Mouse (Mus musculus): ENCODE results near the gene Dpep2nb. TPM values are rescaled to one million over a fixed set of nuclear protein-coding genes. Genes with fewer than 3 reads are reported as not detected.

Gene Dpep2nb
- not detected in 2 replicates for polyA plus RNA-seq (2012; rRNA removed)

DNA sequence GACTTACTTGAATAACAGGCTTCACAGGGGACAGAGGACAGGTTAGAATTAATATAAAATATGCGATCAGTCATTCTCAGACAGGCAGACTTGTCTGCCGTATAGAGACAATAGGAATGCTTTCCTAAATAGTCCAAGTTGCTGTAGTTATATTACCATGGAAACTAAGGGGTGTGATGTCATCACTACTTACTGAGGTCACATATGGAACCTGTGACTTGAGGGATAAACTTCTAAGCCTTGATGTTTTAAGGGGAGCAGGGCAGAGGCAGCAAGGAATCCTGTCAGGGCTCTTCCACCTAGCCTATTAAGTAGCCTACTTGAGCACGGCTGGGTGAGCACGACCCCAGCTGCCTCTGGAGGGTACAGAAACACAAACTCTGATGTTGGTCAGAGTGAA lies at the start of gene Dpep2nb:
TSS of gene Dpep2nb (minus strand) at position 101 of the 400 bp plus-strand sequence.

GRCm38 (mm10) chr8:106011643-106011986 lies 5.8 kb upstream of the Dpep2nb start, which contains the start of gene Ddx28:
Gene Ddx28, minus strand, starts transcription at chr8:106011882.

DNA sequence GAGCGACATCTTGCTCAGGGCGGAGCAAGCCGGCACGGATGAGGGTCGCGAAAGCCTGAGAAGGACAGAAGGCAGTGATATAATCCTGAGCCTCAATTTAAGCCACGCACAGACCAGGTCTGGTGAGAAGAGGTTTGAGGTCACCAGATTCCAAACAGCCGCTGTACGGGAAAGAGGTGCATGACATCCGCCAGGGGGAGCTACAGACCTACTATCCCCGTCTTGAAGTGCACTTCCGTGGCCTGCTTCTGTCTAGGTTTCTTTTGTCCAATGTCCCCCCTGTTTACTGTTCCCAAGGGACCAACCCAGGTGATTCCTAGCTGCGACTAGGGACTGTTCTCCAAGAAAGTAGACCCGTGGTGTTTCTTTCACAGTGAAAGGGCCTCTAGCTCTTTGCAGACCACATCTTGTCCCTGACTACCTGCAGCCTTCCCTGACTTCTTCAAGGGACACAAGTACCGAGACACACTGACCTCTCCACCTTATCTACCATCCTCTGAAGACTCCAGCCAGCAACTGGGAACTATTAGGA lies 14.9 kb downstream of the Dpep2nb start, which contains the start of gene Dus2:
TSS of gene Dus2 (plus strand) at position 482 of the 532 bp plus-strand sequence.

DNA sequence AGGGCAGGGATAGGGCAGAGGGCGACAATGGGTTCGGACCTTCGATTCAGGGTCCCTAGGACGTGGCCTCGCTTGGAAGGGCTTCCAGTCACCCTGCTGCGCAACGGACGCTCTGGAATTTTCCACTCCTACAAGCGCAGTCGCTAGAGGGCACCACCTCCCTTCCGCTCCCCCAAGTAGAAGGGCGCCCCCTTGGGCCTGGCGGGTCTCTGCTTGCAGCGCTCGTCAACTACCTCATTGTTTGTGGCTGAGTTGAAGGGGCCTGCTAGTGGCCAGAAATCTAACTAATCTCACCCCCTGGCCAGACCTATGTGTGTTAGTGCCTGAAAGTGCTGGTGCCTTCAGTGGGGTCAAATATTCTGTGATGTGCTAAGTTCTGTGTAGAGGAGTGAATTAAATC lies 26.4 kb downstream of the Dpep2nb start, which contains the start of gene Dpep3:
TSS of gene Dpep3 (minus strand) at position 105 of the 400 bp plus-strand sequence.

DNA sequence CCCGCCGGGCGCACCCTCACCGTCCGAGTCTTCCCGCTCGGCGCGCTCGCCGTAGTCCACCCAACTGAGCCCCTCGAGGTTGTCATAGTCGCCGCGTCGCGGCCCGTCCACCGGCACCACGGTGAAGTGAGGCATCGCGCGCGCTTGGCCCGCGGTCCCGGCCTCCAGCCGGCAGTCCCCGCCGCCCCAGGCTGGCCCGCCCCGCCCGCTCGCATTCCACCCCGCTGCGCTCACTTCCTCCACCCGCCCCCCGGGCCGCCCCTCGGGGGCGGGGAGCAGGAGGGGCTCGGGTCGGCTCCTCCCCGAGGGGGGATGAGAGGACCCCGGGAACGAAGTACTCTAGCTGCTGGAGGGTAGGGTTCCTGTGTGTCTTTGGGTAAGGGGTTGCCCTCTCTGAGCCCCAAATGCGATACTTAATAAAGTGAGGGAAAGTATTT lies 39.9 kb downstream of the Dpep2nb start, which contains the start of gene Slc12a4:
TSS of gene Slc12a4 (minus strand) at position 193 of the 437 bp plus-strand sequence.

Other genes starting within 250 kb of the Dpep2nb start
- 1.0 and 1.1 TPM in 2 replicates for gene Gfod2, start 247.3 kb downstream of the Dpep2nb start, polyA plus RNA-seq (2012; rRNA removed)
- 48.1 and 64.7 TPM in 2 replicates for gene Ranbp10, start 178.6 kb downstream of the Dpep2nb start, polyA plus RNA-seq (2012; rRNA removed)
- gene Tsnaxip1, start 178.2 kb downstream of the Dpep2nb start, polyA plus RNA-seq (2012; rRNA removed) = 0.02 and 0.06 TPM in 2 replicates
- 22.0 and 25.8 TPM in 2 replicates for gene Cenpt, start 152.7 kb downstream of the Dpep2nb start, polyA plus RNA-seq (2012; rRNA removed)
- gene Thap11, start 150.8 kb downstream of the Dpep2nb start, polyA plus RNA-seq (2012; rRNA removed) = 22.2 and 26.2 TPM in 2 replicates
- gene Nutf2, start 145.4 kb downstream of the Dpep2nb start, polyA plus RNA-seq (2012; rRNA removed) = 90.9 and 92.1 TPM in 2 replicates
- gene Edc4, start 125.1 kb downstream of the Dpep2nb start, polyA plus RNA-seq (2012; rRNA removed) = 13.8 and 17.0 TPM in 2 replicates
- 0.24 and 0.25 TPM in 2 replicates for gene Nrn1l, start 112.4 kb downstream of the Dpep2nb start, polyA plus RNA-seq (2012; rRNA removed)
- 8.4 and 9.5 TPM in 2 replicates for gene Pskh1, start 105.5 kb downstream of the Dpep2nb start, polyA plus RNA-seq (2012; rRNA removed)
- gene Ctrl, start 72.1 kb downstream of the Dpep2nb start, polyA plus RNA-seq (2012; rRNA removed) = 0.80 and 1.3 TPM in 2 replicates
- gene Psmb10, start 67.5 kb downstream of the Dpep2nb start, polyA plus RNA-seq (2012; rRNA removed) = 47.4 and 48.3 TPM in 2 replicates
- 34.6 and 40.3 TPM in 2 replicates for gene Lcat, start 62.6 kb downstream of the Dpep2nb start, polyA plus RNA-seq (2012; rRNA removed)
- gene Slc12a4, start 39.9 kb downstream of the Dpep2nb start, polyA plus RNA-seq (2012; rRNA removed) = 9.7 and 10.8 TPM in 2 replicates
- not detected in 2 replicates for gene Dpep3, start 26.5 kb downstream of the Dpep2nb start, polyA plus RNA-seq (2012; rRNA removed)
- gene Dus2, start 14.6 kb downstream of the Dpep2nb start, polyA plus RNA-seq (2012; rRNA removed) = 8.4 and 9.4 TPM in 2 replicates
- gene Ddx28, start 5.9 kb upstream of the Dpep2nb start, polyA plus RNA-seq (2012; rRNA removed) = 5.5 and 6.8 TPM in 2 replicates
- 10.2 and 11.7 TPM in 2 replicates for gene Nfatc3, start 52.9 kb upstream of the Dpep2nb start, polyA plus RNA-seq (2012; rRNA removed)
- gene Esrp2, start 131.0 kb upstream of the Dpep2nb start, polyA plus RNA-seq (2012; rRNA removed) = 6.1 and 6.8 TPM in 2 replicates
- gene Pla2g15, start 144.4 kb upstream of the Dpep2nb start, polyA plus RNA-seq (2012; rRNA removed) = 3.0 and 3.3 TPM in 2 replicates
- 3.3 and 3.9 TPM in 2 replicates for gene Slc7a6, start 162.9 kb upstream of the Dpep2nb start, polyA plus RNA-seq (2012; rRNA removed)
- 12.2 and 14.6 TPM in 2 replicates for gene Slc7a6os, start 205.0 kb upstream of the Dpep2nb start, polyA plus RNA-seq (2012; rRNA removed)
- gene Prmt7, start 205.0 kb upstream of the Dpep2nb start, polyA plus RNA-seq (2012; rRNA removed) = 10.4 and 11.7 TPM in 2 replicates